Mouse (Mus musculus): Measurements from ENCODE around the gene Pnmal1. TPM values are rescaled to one million over a fixed set of nuclear protein-coding genes. Genes with fewer than 3 reads are reported as not detected.

The Pnmal1 gene
- total RNA-seq, 2 experiments from 2014 or later, result 103 to 121 TPM

- peak; percentile 75 for TF ChIP-seq CTCF (conservative IDR thresholded peaks at IDR 0.05)
- DNase-seq (ENCODE audit: low spot score in 2 of 2), result peak in 1 of 2 experiments; percentile 75
- Histone ChIP-seq H3K27ac (peak overlapping the region; percentile 96), H3K4me3 (no peak overlapping the region)
These were observed 26.5 kb upstream of the Pnmal1 start for GRCm38 (mm10) chr7:16932704-16933577.

DNA sequence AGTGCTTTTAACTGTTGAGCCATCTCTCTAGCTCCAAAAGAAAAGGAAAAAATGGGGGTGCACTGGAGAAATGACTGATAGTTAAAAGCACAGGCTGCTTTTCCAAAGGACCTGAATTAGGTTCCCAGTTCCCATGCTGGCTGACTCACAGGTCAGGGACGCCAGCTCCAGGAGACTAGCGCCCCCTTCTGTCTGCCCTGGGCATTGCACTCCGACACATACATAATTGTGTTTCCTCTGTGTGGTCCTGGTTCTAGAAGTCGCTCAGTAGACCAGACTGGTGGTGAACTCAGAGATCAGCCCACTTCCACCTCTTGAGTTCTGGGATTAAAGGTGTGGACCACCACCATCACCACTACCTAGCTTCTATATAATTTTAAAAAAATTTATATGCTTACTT is 22.2 kb upstream of the Pnmal1 start:
- peak; percentile 77 for TF ChIP-seq CTCF (conservative IDR thresholded peaks at IDR 0.05)
- Histone ChIP-seq H3K4me3 (no peak overlapping the region), H3K27ac (peak overlapping the region; percentile 92)
- DNase-seq (ENCODE audit: low spot score in 2 of 2), result no peak

GRCm38 (mm10) chr7:16938117-16938791 is 21.2 kb upstream of the Pnmal1 start:
- Histone ChIP-seq H3K27ac (peak overlapping the region; percentile 92), H3K4me3 (no peak overlapping the region; the same call in 1 of the 2 replicates)
- no peak for TF ChIP-seq CTCF (conservative IDR thresholded peaks at IDR 0.05)
- peak; percentile 70 to 85 for DNase-seq (ENCODE audit: low spot score in 2 of 2)

DNA sequence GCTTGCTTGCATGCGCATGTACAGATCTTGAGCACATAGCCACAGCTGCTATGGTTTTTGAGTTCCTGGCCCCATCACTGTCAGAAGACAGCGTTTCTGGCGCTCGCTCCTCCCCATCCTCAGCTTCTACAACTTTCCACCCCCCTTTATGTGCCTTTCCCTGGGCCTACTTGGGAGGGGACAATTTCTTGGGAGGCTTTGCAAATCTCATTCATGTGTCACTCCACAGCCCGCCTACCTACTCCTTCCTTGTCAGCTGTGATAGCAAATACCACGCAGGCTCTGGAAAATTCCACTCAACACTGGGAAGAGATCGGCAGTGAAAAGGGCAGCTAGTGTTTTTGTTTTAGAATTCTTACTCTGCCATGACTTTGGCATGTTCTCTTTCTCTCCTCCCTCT is 19.2 kb upstream of the Pnmal1 start:
- no peak overlapping the region for H3K4me3 ChIP-seq
- TF ChIP-seq CTCF (conservative IDR thresholded peaks at IDR 0.05), result no peak
- peak overlapping the region; percentile 92 for H3K27ac ChIP-seq
- DNase-seq (ENCODE audit: low spot score in 2 of 2), result peak; percentile 66 to 86

GRCm38 (mm10) chr7:16942861-16943260 is 16.6 kb upstream of the Pnmal1 start:
- DNase-seq (ENCODE audit: low spot score in 2 of 2), result no peak
- Histone ChIP-seq H3K4me3 (no peak overlapping the region), H3K27ac (peak overlapping the region; percentile 78)
- no peak for TF ChIP-seq CTCF (conservative IDR thresholded peaks at IDR 0.05)

GRCm38 (mm10) chr7:16944061-16944807 is 15.2 kb upstream of the Pnmal1 start, which contains the start of gene Pnmal2:
Gene Pnmal2, plus strand, starts transcription at chr7:16944682.
- DNase-seq (ENCODE audit: low spot score in 2 of 2), result peak; percentile 90 to 92
- peak within 1 kb of the TSS; percentile 87 for H3K4me3 ChIP-seq
- TF ChIP-seq CTCF (conservative IDR thresholded peaks at IDR 0.05), result no peak
- H3K27ac ChIP-seq, result peak within 1 kb of the TSS; percentile 98

DNA sequence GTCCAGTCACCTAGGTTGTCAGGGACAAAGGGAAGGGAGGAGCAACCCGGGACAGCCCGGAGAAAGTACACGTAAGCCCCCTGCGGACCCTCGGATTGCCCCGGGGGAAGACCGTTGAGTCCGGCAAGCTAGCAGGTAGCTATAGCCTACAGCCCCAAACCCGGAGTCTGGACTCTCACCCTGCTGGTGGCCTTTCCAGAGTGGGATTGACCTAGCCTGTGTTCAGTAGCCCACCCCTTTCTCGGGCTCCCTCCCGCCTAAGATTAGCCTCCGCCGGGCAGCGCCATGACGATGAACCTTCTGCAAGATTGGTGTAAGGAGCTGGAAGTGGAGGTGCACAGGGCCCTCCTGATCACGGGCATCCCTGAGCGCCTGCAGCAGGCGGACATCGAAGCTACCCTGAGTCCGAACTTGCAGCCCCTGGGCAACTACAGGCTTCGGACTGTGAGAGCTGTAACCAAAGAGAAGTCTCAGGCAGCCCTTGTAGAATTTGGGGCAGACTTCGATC is 14.6 kb upstream of the Pnmal1 start:
- peak overlapping the region; percentile 98 for H3K27ac ChIP-seq
- H3K4me3 ChIP-seq, result peak overlapping the region; percentile 87
- no peak for DNase-seq (ENCODE audit: low spot score in 2 of 2)
- no peak for TF ChIP-seq CTCF (conservative IDR thresholded peaks at IDR 0.05)

- DNase-seq (ENCODE audit: low spot score in 2 of 2), result peak in 1 of 2 experiments; percentile 43
- H3K4me3 ChIP-seq, result peak overlapping the region; percentile 87
- H3K27ac ChIP-seq, result peak overlapping the region; percentile 98
- no peak for TF ChIP-seq CTCF (conservative IDR thresholded peaks at IDR 0.05)
These were observed 14.1 kb upstream of the Pnmal1 start for GRCm38 (mm10) chr7:16945419-16945818.

GRCm38 (mm10) chr7:16946441-16947348 is 12.8 kb upstream of the Pnmal1 start:
- DNase-seq (ENCODE audit: low spot score in 2 of 2), result peak in 1 of 2 experiments; percentile 31
- peak; percentile 51 for TF ChIP-seq CTCF (conservative IDR thresholded peaks at IDR 0.05)
- Histone ChIP-seq H3K4me3 (peak overlapping the region; percentile 87), H3K27ac (peak overlapping the region; percentile 98)

DNA sequence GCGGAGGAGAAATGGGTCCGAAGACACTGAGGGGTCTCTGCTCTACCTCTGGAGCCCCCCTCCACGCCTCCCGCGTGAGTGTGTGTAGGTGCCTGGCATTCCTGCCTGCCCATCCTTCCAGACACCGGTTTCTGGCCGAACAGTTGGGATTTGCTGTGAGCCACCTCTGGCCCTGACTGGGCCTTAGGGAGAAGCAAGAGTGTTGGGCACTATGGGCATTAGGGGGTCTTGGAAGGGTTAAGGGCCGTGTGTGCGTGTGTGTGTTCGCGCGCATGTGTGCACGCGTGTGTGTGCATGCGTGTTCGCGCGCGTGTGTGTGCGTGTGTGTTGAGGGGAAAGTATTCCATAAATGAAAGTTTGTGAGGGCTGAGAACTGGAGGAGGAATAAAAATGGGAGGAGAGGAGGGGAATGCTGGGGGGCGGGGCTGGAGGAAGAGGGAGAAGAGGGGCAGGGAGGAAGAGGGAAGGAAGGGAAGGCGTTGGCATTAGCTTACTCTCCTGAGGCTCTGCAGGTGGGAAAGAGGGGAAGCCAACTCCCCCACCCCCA is 12.1 kb upstream of the Pnmal1 start:
- Histone ChIP-seq H3K4me3 (peak overlapping the region; percentile 87), H3K27ac (peak overlapping the region; percentile 98)
- TF ChIP-seq CTCF (conservative IDR thresholded peaks at IDR 0.05), result no peak
- DNase-seq (ENCODE audit: low spot score in 2 of 2), result no peak

DNA sequence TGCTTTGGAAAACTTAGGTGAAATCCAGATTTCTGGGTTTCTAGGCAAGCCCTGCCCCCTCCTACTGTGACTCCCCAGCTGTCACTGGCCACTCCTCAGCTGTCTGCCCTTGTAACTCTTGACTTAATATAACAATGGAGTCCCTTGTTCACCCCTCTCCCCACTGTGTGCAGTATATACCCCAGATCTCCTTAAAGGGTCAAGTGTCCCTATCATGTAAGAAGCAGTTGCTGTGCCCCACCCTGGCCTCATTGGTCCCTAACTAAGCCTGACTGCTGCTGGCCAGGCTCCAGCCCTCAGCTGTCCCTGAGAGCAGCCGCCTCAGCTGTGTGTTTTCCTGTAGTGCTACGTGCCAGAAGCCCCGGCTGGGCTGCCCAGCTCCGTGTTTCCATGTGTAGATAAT is 11.5 kb upstream of the Pnmal1 start:
- no peak for DNase-seq (ENCODE audit: low spot score in 2 of 2)
- TF ChIP-seq CTCF (conservative IDR thresholded peaks at IDR 0.05), result no peak
- H3K4me3 ChIP-seq, result peak overlapping the region; percentile 87
- H3K27ac ChIP-seq, result peak overlapping the region; percentile 98

Data from layer of hippocampus, adult 2 months (tissue).